ENCODE assay signal across 16 mouse cellular contexts in the genomic region with DNA sequence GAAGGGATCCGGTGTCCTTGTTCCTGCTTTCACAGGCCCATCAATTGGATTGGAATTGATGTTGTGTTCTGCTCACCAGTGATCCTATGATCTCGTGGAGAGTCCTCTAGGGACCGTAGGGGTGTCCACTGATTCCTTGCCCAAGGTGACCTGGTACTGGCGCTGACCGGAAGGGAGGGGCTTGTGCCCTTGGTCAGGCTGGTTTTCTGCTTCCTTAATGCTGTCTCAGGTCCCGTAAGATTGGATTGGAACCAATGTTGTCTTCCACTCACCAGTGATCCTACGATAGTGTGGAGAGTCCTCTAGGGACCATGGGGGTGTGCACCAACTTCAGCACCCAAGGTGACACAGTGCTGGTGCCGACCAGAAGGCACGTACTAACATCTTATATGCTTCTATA.
"Had no signal": no experiment of that assay in that cellular context is flagged by ENCODE, and none has a peak within 500 bp of the region (broad histone marks: within the 10 kb centered on the region; RNA-seq: fewer than 3 reads in every experiment).

No protein-coding gene starts in this region.

- DNase-seq: heart, postnatal 10 days; heart, postnatal 14 days; heart, postnatal 36 days; heart, postnatal 4 days; kidney, adult 11 months; kidney, adult 18-20 months; kidney, adult 2 months; kidney, adult 8-10 months; kidney, adult 9 months; kidney, postnatal 10 days; kidney, postnatal 14 days; kidney, postnatal 25 days; kidney, postnatal 36 days; kidney, postnatal 4 days; layer of hippocampus, adult 9-11 months; layer of hippocampus, postnatal 36 days had no signal
